Mouse (Mus musculus) liver, embryonic 13.5 days (tissue): ENCODE data around the gene Kcns1. TPM values are rescaled to one million over a fixed set of nuclear protein-coding genes. Genes with fewer than 3 reads are reported as not detected.

Experiments used
- ATAC-seq: fragments of 200-750 bp; cut with Nextera tagmentation; 2 replicates; pipeline ENCODE4 v1.8.0; 2017; ENCODE audit warnings: low read depth, mild to moderate bottlenecking, moderate number of reproducible peaks, moderate library complexity
- DNase-seq: peaks from one replicate; pipeline ENCODE4 v3.0.0; 2022
- H3K27ac ChIP-seq: fragments of 300-500 bp; sonication (generic); 2 replicates; pipeline ENCODE4 v1.5.1; 2015; ENCODE audit warnings: moderate library complexity, mild to moderate bottlenecking, inconsistent platforms
- H3K27me3 ChIP-seq: fragments of 300-500 bp; sonication (generic); 2 replicates; pipeline ENCODE4 v1.6.1; 2015; ENCODE audit warnings: mild to moderate bottlenecking, inconsistent platforms
- H3K36me3 ChIP-seq: fragments of 300-500 bp; sonication (generic); 2 replicates; pipeline ENCODE4 v1.6.1; 2015; ENCODE audit warnings: mild to moderate bottlenecking, inconsistent platforms
- H3K4me1 ChIP-seq: fragments of 300-500 bp; sonication (generic); replicated peaks from 2 replicates; pipeline ENCODE4 v1.6.1; 2015; ENCODE audit warnings: inconsistent platforms
- H3K4me2 ChIP-seq: fragments of 300-500 bp; sonication (generic); 2 replicates; pipeline ENCODE4 v1.6.1; 2015; ENCODE audit warnings: inconsistent platforms, mild to moderate bottlenecking, moderate library complexity
- H3K4me3 ChIP-seq: fragments of 300-500 bp; sonication (generic); replicated peaks from 2 replicates; pipeline ENCODE4 v1.5.1; 2015; ENCODE audit warnings: mild to moderate bottlenecking, inconsistent platforms
- H3K9ac ChIP-seq: fragments of 300-500 bp; sonication (generic); 2 replicates; pipeline ENCODE4 v1.6.1; 2015; ENCODE audit warnings: mild to moderate bottlenecking, inconsistent platforms
- H3K9me3 ChIP-seq: fragments of 300-500 bp; sonication (generic); replicated peaks from 2 replicates; pipeline ENCODE4 v1.6.1; 2016; ENCODE audit warnings: inconsistent platforms
- WGBS: fragments of 180-500 bp; shearing (Covaris S2); methylation state at CpG from one replicate; pipeline ENCODE4 v1.1.7; 2015; ENCODE audit not compliant: insufficient replicate concordance; 5-methylcytosine and 5-hydroxymethylcytosine counted together
- polyA plus RNA-seq: library from polyadenylated mRNA; unstranded; fragments of >200 nt; fragmentation: Nextera tagmentation; extraction: Ambion mirVana; gene quantifications from 2 replicates; pipeline ENCODE4 v1.2.1, GENCODE M21; 2015

Gene Kcns1
- polyA plus RNA-seq, 1 experiment from 2014 or later, result not detected

- Histone ChIP-seq H3K9ac (no peak overlapping the region), H3K4me3 (no peak overlapping the region), H3K9me3 (no peaks in the 10 kb centered on the region), H3K27ac (no peak overlapping the region), H3K36me3 (peaks cover 44% of the 10 kb centered on the region), H3K4me1 (no peaks in the 10 kb centered on the region), H3K27me3 (no peaks in the 10 kb centered on the region), H3K4me2 (no peak overlapping the region)
- ATAC-seq, result no peak
- no peak for DNase-seq
- WGBS, result 83% methylated on average over 10 of the region's 10 CpGs
Measured at GRCm38 (mm10) chr2:164115531-164115930, 55.4 kb downstream of the Kcns1 start.

DNA sequence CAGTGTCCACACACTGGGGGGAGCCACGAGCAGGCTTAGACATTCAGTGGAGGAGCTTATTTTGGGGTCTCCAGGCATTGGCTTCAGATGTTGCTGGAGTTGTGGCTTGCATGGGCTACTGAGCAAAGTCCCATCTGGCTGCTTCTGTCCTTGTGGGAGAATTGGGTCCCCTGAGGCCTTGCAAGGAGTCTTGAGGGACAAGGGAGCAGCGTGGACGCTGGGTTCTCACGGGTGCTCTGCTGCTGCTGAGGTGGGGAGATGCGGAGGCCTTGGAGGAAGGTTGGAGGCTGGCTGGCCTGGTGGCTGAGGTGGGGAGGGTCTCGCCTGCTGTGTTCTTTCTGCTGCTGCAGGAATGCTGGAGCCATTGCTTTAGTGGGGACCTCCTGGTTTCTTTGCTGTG is 56.9 kb downstream of the Kcns1 start:
- H3K27ac ChIP-seq, result no peak overlapping the region
- no peaks in the 10 kb centered on the region for H3K4me1 ChIP-seq
- no peak overlapping the region for H3K4me3 ChIP-seq
- no peak overlapping the region for H3K9ac ChIP-seq
- ATAC-seq (no peak), DNase-seq (no peak)
- H3K9me3 ChIP-seq, result no peaks in the 10 kb centered on the region
- no peak overlapping the region for H3K4me2 ChIP-seq
- 71% methylated on average over 6 of the region's 6 CpGs for WGBS
- H3K36me3 ChIP-seq, result peaks cover 29% of the 10 kb centered on the region
- no peaks in the 10 kb centered on the region for H3K27me3 ChIP-seq

Other genes with a start within 250 kb of the Kcns1 start
- gene Ywhab, start 176.2 kb downstream of the Kcns1 start, polyA plus RNA-seq, result 130 and 151 TPM in 2 replicates
- 0.30 and 0.39 TPM in 2 replicates for gene Pabpc1l, start 145.7 kb downstream of the Kcns1 start, polyA plus RNA-seq
- 14.8 and 17.9 TPM in 2 replicates for gene Stk4, start 100.8 kb downstream of the Kcns1 start, polyA plus RNA-seq
- gene Tomm34, start 99.9 kb downstream of the Kcns1 start, polyA plus RNA-seq, result 26.1 and 28.6 TPM in 2 replicates
- not detected in 2 replicates for gene Wfdc5, start 11.6 kb upstream of the Kcns1 start, polyA plus RNA-seq
- not detected in 2 replicates for gene Wfdc12, start 19.5 kb upstream of the Kcns1 start, polyA plus RNA-seq
- gene Wfdc15a, start 29.0 kb upstream of the Kcns1 start, polyA plus RNA-seq, result not detected in 2 replicates
- gene Wfdc15b, start 50.5 kb upstream of the Kcns1 start, polyA plus RNA-seq, result 0.34 TPM in 1 of 2 replicates, not detected in the other
- gene Svs2, start 67.4 kb upstream of the Kcns1 start, polyA plus RNA-seq, result not detected in 2 replicates
- gene Svs3b, start 85.5 kb upstream of the Kcns1 start, polyA plus RNA-seq, result not detected in 2 replicates
- gene Svs4, start 107.3 kb upstream of the Kcns1 start, polyA plus RNA-seq, result not detected in 2 replicates
- gene Svs3a, start 118.2 kb upstream of the Kcns1 start, polyA plus RNA-seq, result not detected in 2 replicates
- not detected in 2 replicates for gene Svs6, start 145.6 kb upstream of the Kcns1 start, polyA plus RNA-seq
- gene Svs5, start 161.6 kb upstream of the Kcns1 start, polyA plus RNA-seq, result not detected in 2 replicates
- gene Slpi, start 218.0 kb upstream of the Kcns1 start, polyA plus RNA-seq, result 16.6 and 20.5 TPM in 2 replicates
- 0.02 TPM in 2 replicates for gene Rbpjl, start 232.0 kb upstream of the Kcns1 start, polyA plus RNA-seq
- gene Matn4, start 234.0 kb upstream of the Kcns1 start, polyA plus RNA-seq, result 0.13 and 0.35 TPM in 2 replicates